Mouse (Mus musculus) limb, embryonic 11.5 days (tissue): Measurements from ENCODE around the gene Slc37a2. TPM values are rescaled to one million over a fixed set of nuclear protein-coding genes. Genes with fewer than 3 reads are reported as not detected.

ENCODE experiments used
- ATAC-seq: fragments of 200-750 bp; cut with Nextera tagmentation; 2 replicates; pipeline ENCODE4 v1.8.0; 2017; ENCODE audit warnings: low read depth; ENCODE audit not compliant: insufficient number of reproducible peaks, low FRiP score, low TSS enrichment
- DNase-seq: peaks from one replicate; pipeline ENCODE4 v3.0.0-alpha.2; 2015; ENCODE audit warnings: low spot score
- H3K27ac ChIP-seq: fragments of 300-500 bp; sonication (generic); replicated peaks from 2 replicates; pipeline ENCODE4 v1.5.1; 2014; ENCODE audit warnings: low read depth, mild to moderate bottlenecking, low read length
- H3K27me3 ChIP-seq: fragments of 300-500 bp; sonication (generic); 2 replicates; pipeline ENCODE4 v1.6.1; 2014; ENCODE audit warnings: mild to moderate bottlenecking, low read length, mixed read lengths; ENCODE audit not compliant: control insufficient read depth, insufficient read depth
- H3K36me3 ChIP-seq: fragments of 300-500 bp; sonication (generic); 2 replicates; pipeline ENCODE4 v1.6.1; 2014; ENCODE audit warnings: mild to moderate bottlenecking, low read length, moderate library complexity, mixed read lengths; ENCODE audit not compliant: control insufficient read depth, insufficient read depth
- H3K4me1 ChIP-seq: fragments of 300-500 bp; sonication (generic); 2 replicates; pipeline ENCODE4 v1.6.1; 2014; ENCODE audit warnings: low read length, mixed read lengths; ENCODE audit not compliant: control insufficient read depth, insufficient read depth
- H3K4me2 ChIP-seq: fragments of 300-500 bp; sonication (generic); 2 replicates; pipeline ENCODE4 v1.6.1; 2014; ENCODE audit warnings: low read depth, mild to moderate bottlenecking, moderate library complexity; ENCODE audit not compliant: severe bottlenecking
- H3K4me3 ChIP-seq: fragments of 300-500 bp; sonication (generic); 2 replicates; pipeline ENCODE4 v1.5.1; 2014; ENCODE audit warnings: low read depth, low read length
- H3K9ac ChIP-seq: fragments of 300-500 bp; sonication (generic); 2 replicates; pipeline ENCODE4 v1.6.1; 2014; ENCODE audit warnings: mild to moderate bottlenecking, low read length
- H3K9me3 ChIP-seq: fragments of 300-500 bp; sonication (generic); 2 replicates; pipeline ENCODE4 v1.6.1; 2016; ENCODE audit warnings: low read length; ENCODE audit not compliant: control insufficient read depth
- WGBS: fragments of 180-500 bp; shearing (Covaris S2); extraction: QIAGEN DNeasy Blood & Tissue Kit; methylation state at CpG from one replicate; pipeline ENCODE4 v1.1.7; 2014; 5-methylcytosine and 5-hydroxymethylcytosine counted together
- polyA plus RNA-seq: library from polyadenylated mRNA; unstranded; fragments of >200 nt; fragmentation: Nextera tagmentation; extraction: Ambion mirVana; gene quantifications from 2 replicates; pipeline ENCODE4 v1.2.1, GENCODE M21; 2014

Slc37a2 gene
- polyA plus RNA-seq, 1 experiment from 2014 or later = 1.4 TPM

DNA sequence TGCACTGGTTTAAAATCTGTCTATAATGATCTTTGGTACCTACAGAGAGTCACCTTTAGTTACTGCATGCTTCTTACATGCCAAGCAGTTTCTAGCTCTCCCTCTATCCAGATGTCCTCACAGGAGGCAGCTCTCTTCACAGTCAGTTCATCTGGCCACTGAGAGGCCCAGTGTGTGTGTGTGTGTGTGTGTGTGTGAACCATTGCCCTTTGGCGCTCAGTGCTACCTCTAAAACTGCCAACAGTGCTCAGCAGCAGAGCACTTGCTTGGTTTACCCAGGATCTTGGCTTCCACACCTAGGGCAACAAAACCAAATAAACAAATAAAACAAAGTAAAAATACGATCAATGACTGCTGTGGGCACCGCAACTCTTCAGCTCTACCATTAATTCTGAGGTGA lies 5.6 kb downstream of the Slc37a2 start:
- Histone ChIP-seq H3K9ac (no peak overlapping the region), H3K27me3 (no peaks in the 10 kb centered on the region), H3K4me3 (no peak overlapping the region), H3K27ac (no peak overlapping the region), H3K4me2 (no peak overlapping the region), H3K9me3 (no peaks in the 10 kb centered on the region), H3K4me1 (no peaks in the 10 kb centered on the region), H3K36me3 (no peaks in the 10 kb centered on the region)
- ATAC-seq (no peak), DNase-seq (no peak)
- WGBS = 83% methylated on average over 3 of the region's 3 CpGs

GRCm38 (mm10) chr9:37248381-37248906 lies 7.1 kb downstream of the Slc37a2 start:
- Histone ChIP-seq H3K4me3 (no peak overlapping the region), H3K27me3 (no peaks in the 10 kb centered on the region), H3K27ac (no peak overlapping the region), H3K9ac (no peak overlapping the region), H3K36me3 (no peaks in the 10 kb centered on the region), H3K4me2 (no peak overlapping the region), H3K4me1 (no peaks in the 10 kb centered on the region), H3K9me3 (no peaks in the 10 kb centered on the region)
- DNase-seq = no peak
- WGBS = 46% methylated on average over 3 of the region's 3 CpGs
- no peak for ATAC-seq

DNA sequence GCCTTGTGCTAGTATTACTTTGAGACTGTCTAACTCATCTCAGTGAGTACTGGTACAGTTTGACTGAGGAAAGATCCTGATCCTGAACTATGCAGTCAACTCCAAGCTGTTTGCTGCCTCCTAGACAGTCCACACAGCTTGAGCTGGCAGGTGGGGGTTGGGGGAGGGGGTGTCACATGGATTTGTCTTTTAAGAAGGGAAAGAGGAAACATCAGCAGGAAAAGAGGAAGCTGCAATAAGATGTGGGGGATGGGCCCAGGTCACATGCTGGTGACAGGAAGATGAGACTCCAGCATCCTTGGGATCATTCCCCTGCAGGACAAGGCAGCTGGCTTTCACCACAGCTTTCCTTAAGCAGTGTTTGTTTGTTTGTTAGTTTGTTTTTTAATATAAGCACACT lies 8.1 kb downstream of the Slc37a2 start:
- Histone ChIP-seq H3K4me2 (no peak overlapping the region), H3K4me3 (no peak overlapping the region), H3K27ac (no peak overlapping the region), H3K4me1 (no peaks in the 10 kb centered on the region), H3K9ac (no peak overlapping the region), H3K27me3 (no peaks in the 10 kb centered on the region), H3K36me3 (no peaks in the 10 kb centered on the region), H3K9me3 (no peaks in the 10 kb centered on the region)
- ATAC-seq (no peak), DNase-seq (no peak)

DNA sequence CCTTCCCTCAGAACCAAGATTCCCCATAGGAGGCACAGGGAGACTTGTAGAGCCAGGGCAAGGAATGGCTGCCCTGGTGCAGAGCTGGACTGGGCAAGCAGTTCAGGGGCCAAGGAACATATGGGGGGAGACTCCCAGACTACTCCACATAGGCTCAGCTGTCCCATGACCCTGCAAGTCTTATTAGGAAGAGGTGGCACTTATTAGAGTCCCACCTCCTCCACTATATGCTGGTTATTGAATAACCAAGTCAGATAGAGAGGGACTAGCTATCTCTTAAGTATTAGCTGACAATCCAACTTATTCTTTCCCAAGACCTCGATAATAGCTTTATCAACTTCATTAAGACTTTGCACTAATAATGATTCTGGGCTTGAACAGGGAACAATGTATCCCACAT lies 9.7 kb downstream of the Slc37a2 start:
- ATAC-seq = no peak
- WGBS = 91% methylated on average over 1 of the region's 1 CpGs
- DNase-seq = no peak

DNA sequence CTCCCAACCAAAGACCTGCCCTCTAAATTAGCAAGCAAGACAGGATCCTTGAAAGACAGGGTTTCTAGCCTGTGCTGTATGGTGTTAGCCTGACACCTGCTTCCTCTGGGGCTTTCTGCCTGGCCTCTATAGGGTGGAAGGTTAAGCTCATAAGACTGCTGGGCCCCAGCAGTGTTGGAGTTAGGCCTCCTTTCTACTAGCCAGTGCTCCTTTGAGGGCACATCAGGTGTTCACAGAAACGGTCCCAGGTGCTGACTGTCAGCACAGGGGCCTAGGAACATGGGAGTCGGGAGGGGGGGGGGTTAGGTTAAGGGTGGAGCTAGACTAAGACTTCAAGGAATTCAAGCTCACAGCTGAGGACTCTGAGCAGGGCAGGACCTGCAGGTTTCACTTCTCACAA lies 10.1 kb downstream of the Slc37a2 start:
- Histone ChIP-seq H3K27me3 (no peaks in the 10 kb centered on the region), H3K4me1 (no peaks in the 10 kb centered on the region), H3K27ac (no peak overlapping the region), H3K36me3 (no peaks in the 10 kb centered on the region), H3K4me3 (no peak overlapping the region), H3K4me2 (no peak overlapping the region), H3K9ac (no peak overlapping the region), H3K9me3 (no peaks in the 10 kb centered on the region)
- WGBS = 62% methylated on average over 2 of the region's 2 CpGs
- no peak for DNase-seq
- no peak for ATAC-seq

More for the DNA sequence above, 9.7 kb downstream of the Slc37a2 start:
- H3K9me3 ChIP-seq = no peaks in the 10 kb centered on the region
- no peaks in the 10 kb centered on the region for H3K4me1 ChIP-seq
- no peak overlapping the region for H3K27ac ChIP-seq
- no peaks in the 10 kb centered on the region for H3K27me3 ChIP-seq
- H3K4me3 ChIP-seq = no peak overlapping the region
- no peak overlapping the region for H3K9ac ChIP-seq
- no peak overlapping the region for H3K4me2 ChIP-seq
- no peaks in the 10 kb centered on the region for H3K36me3 ChIP-seq

GRCm38 (mm10) chr9:37244600-37244999 lies 10.9 kb downstream of the Slc37a2 start:
- Histone ChIP-seq H3K4me3 (no peak overlapping the region), H3K9ac (no peak overlapping the region), H3K4me2 (no peak overlapping the region), H3K36me3 (no peaks in the 10 kb centered on the region), H3K9me3 (no peaks in the 10 kb centered on the region), H3K27ac (no peak overlapping the region), H3K27me3 (no peaks in the 10 kb centered on the region), H3K4me1 (no peaks in the 10 kb centered on the region)
- ATAC-seq (no peak), DNase-seq (no peak)
- WGBS = 67% methylated on average over 1 of the region's 1 CpGs

DNA sequence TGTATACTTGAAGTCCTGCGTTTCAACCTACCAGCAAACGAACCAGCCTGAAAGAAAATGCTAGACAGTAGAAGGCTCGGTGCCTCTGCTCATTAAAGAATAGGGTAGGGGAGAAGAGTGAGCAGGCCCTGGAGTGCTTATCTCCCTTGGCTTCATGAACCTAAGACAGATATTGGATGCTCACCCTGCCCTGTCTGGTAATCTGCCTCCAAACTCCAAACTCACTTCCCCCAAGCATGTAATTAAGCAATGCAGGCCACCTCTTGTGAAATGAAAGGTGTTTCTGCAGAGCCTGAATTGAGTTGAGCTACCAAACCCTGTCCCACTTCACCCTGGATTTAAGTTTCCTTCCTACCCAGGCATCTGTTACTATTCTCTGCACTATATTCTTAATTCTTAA lies 12.8 kb downstream of the Slc37a2 start:
- Histone ChIP-seq H3K4me2 (no peak overlapping the region), H3K9ac (no peak overlapping the region), H3K4me3 (no peak overlapping the region), H3K4me1 (no peaks in the 10 kb centered on the region), H3K9me3 (no peaks in the 10 kb centered on the region), H3K27me3 (no peaks in the 10 kb centered on the region), H3K36me3 (no peaks in the 10 kb centered on the region), H3K27ac (no peak overlapping the region)
- WGBS = 87% methylated on average over 3 of the region's 3 CpGs
- DNase-seq = no peak
- no peak for ATAC-seq

- no peaks in the 10 kb centered on the region for H3K27me3 ChIP-seq
- DNase-seq = no peak
- H3K4me1 ChIP-seq = no peaks in the 10 kb centered on the region
- H3K4me2 ChIP-seq = no peak overlapping the region
- H3K36me3 ChIP-seq = no peaks in the 10 kb centered on the region
- no peaks in the 10 kb centered on the region for H3K9me3 ChIP-seq
- 75% methylated on average over 4 of the region's 4 CpGs for WGBS
- no peak overlapping the region for H3K4me3 ChIP-seq
- H3K27ac ChIP-seq = no peak overlapping the region
- H3K9ac ChIP-seq = no peak overlapping the region
- no peak for ATAC-seq
These were observed 19.4 kb downstream of the Slc37a2 start for GRCm38 (mm10) chr9:37235951-37236737.
